Mouse (Mus musculus) liver, embryonic 18 days (tissue): ENCODE measurements around the gene Morn2. TPM values are rescaled to one million over a fixed set of nuclear protein-coding genes. Genes with fewer than 3 reads are reported as not detected.

Experiments
- polyA plus RNA-seq: library from polyadenylated mRNA; depleted of rRNA; stranded (reverse); fragments of >200 nt; gene quantifications from 2 replicates; pipeline ENCODE4 v1.2.3, GENCODE M21; 2012; rRNA removed

Morn2 gene
- 3.2 and 3.5 TPM in 2 replicates for polyA plus RNA-seq

GRCm38 (mm10) chr17:80290074-80290657 lies at the start of gene Morn2, which contains the start of gene Dhx57:
Gene Morn2 (plus strand): TSS chr17:80290203.
Gene Dhx57 (minus strand): TSS chr17:80290476.

GRCm38 (mm10) chr17:80307251-80307650 lies 17.2 kb downstream of the Morn2 start, which contains the start of gene Arhgef33:
Gene Arhgef33 (plus strand): TSS chr17:80307407.

Other genes with a start within 250 kb of the Morn2 start
- gene Hnrnpll, start 227.9 kb upstream of the Morn2 start, polyA plus RNA-seq = 18.6 and 20.2 TPM in 2 replicates
- gene Galm, start 162.7 kb upstream of the Morn2 start, polyA plus RNA-seq = 35.6 and 38.2 TPM in 2 replicates
- gene Srsf7, start 82.9 kb upstream of the Morn2 start, polyA plus RNA-seq = 106 and 109 TPM in 2 replicates
- 0.01 TPM in 2 replicates for gene Ttc39d, start 82.7 kb upstream of the Morn2 start, polyA plus RNA-seq
- gene Gemin6, start 65.8 kb upstream of the Morn2 start, polyA plus RNA-seq = 8.8 and 9.0 TPM in 2 replicates
- 6.1 and 6.9 TPM in 2 replicates for gene Dhx57, start 273 bp downstream of the Morn2 start, polyA plus RNA-seq
- gene Arhgef33, start 17.2 kb downstream of the Morn2 start, polyA plus RNA-seq = 0.08 and 0.21 TPM in 2 replicates
- 0.20 TPM in 1 of 2 replicates, not detected in the other for gene Gm10190, start 83.3 kb downstream of the Morn2 start, polyA plus RNA-seq
- 1.5 and 1.7 TPM in 2 replicates for gene Sos1, start 190.2 kb downstream of the Morn2 start, polyA plus RNA-seq